Mouse (Mus musculus): ENCODE data around the gene Gpr83.
"Not testable (repeated sequence)": the region's sequence is repeated elsewhere in the genome, so short reads cannot be mapped to it uniquely, and the experiment has no call there.

The Gpr83 gene

GRCm38 (mm10) chr9:14868326-14868725 is 8.3 kb downstream of the Gpr83 start:
- DNase-seq (ENCODE audit: low spot score in 2 of 2) = no peak

- DNase-seq (ENCODE audit: low spot score in 2 of 2) = no peak
Measured at GRCm38 (mm10) chr9:14870377-14870776, 10.4 kb downstream of the Gpr83 start.

GRCm38 (mm10) chr9:14870802-14871201 is 10.8 kb downstream of the Gpr83 start:
- no peak for DNase-seq (ENCODE audit: low spot score in 2 of 2)

GRCm38 (mm10) chr9:14871536-14871935 is 11.5 kb downstream of the Gpr83 start:
- DNase-seq (ENCODE audit: low spot score in 2 of 2) = no peak

- DNase-seq (ENCODE audit: low spot score in 2 of 2) = no peak
Measured at GRCm38 (mm10) chr9:14872181-14872930, 12.3 kb downstream of the Gpr83 start.

- no peak for DNase-seq (ENCODE audit: low spot score in 2 of 2)
Measured at GRCm38 (mm10) chr9:14875743-14876507, 15.9 kb downstream of the Gpr83 start.

GRCm38 (mm10) chr9:14876566-14876965 is 16.6 kb downstream of the Gpr83 start:
- not testable (repeated sequence) for DNase-seq (ENCODE audit: low spot score in 2 of 2)

GRCm38 (mm10) chr9:14884641-14885040 is 24.6 kb downstream of the Gpr83 start:
- DNase-seq (ENCODE audit: low spot score in 2 of 2) = no peak

GRCm38 (mm10) chr9:14885151-14885550 is 25.1 kb downstream of the Gpr83 start:
- no peak for DNase-seq (ENCODE audit: low spot score in 2 of 2)

GRCm38 (mm10) chr9:14885954-14886353 is 25.9 kb downstream of the Gpr83 start:
- no peak for DNase-seq (ENCODE audit: low spot score in 2 of 2)

- DNase-seq (ENCODE audit: low spot score in 2 of 2) = peak in 1 of 2 experiments; percentile 28
Measured at GRCm38 (mm10) chr9:14887787-14888382, 27.9 kb downstream of the Gpr83 start.

GRCm38 (mm10) chr9:14888671-14889070 is 28.7 kb downstream of the Gpr83 start:
- DNase-seq (ENCODE audit: low spot score in 2 of 2) = no peak

GRCm38 (mm10) chr9:14890699-14891098 is 30.7 kb downstream of the Gpr83 start:
- no peak for DNase-seq (ENCODE audit: low spot score in 2 of 2)

- no peak for DNase-seq (ENCODE audit: low spot score in 2 of 2)
Measured at GRCm38 (mm10) chr9:14891891-14892290, 31.9 kb downstream of the Gpr83 start.

- no peak for DNase-seq (ENCODE audit: low spot score in 2 of 2)
Measured at GRCm38 (mm10) chr9:14893388-14893787, 33.4 kb downstream of the Gpr83 start.

GRCm38 (mm10) chr9:14894628-14895027 is 34.6 kb downstream of the Gpr83 start:
- DNase-seq (ENCODE audit: low spot score in 2 of 2) = no peak

- no peak for DNase-seq (ENCODE audit: low spot score in 2 of 2)
Measured at GRCm38 (mm10) chr9:14895237-14895835, 35.3 kb downstream of the Gpr83 start.

- no peak for DNase-seq (ENCODE audit: low spot score in 2 of 2)
Measured at GRCm38 (mm10) chr9:14897102-14897501, 37.1 kb downstream of the Gpr83 start.

GRCm38 (mm10) chr9:14901757-14902156 is 41.7 kb downstream of the Gpr83 start:
- DNase-seq (ENCODE audit: low spot score in 2 of 2) = no peak

- no peak for DNase-seq (ENCODE audit: low spot score in 2 of 2)
Measured at GRCm38 (mm10) chr9:14902416-14902815, 42.4 kb downstream of the Gpr83 start.

- DNase-seq (ENCODE audit: low spot score in 2 of 2) = no peak
Measured at GRCm38 (mm10) chr9:14903006-14903405, 43.0 kb downstream of the Gpr83 start.

Measured in spleen, postnatal 4 days (tissue).